Mouse (Mus musculus) retina, postnatal 7 days (tissue): ENCODE data around the gene Tinagl1.

Experiments
- DNase-seq: peaks from one replicate; pipeline ENCODE4 v3.0.0-alpha.2; 2012; ENCODE audit warnings: low read depth, low spot score

Gene Tinagl1

GRCm38 (mm10) chr4:130177536-130177935 lies 2.6 kb upstream of the Tinagl1 start:
- no peak for DNase-seq

GRCm38 (mm10) chr4:130177087-130177486 lies 2.2 kb upstream of the Tinagl1 start:
- DNase-seq, result no peak

- no peak for DNase-seq
Measured at GRCm38 (mm10) chr4:130176156-130176720, 1.3 kb upstream of the Tinagl1 start.

GRCm38 (mm10) chr4:130174335-130175031 lies 439 bp downstream of the Tinagl1 start:
- DNase-seq, result no peak

- no peak for DNase-seq
Measured at GRCm38 (mm10) chr4:130173911-130174311, 1.0 kb downstream of the Tinagl1 start.

GRCm38 (mm10) chr4:130173060-130173822 lies 1.7 kb downstream of the Tinagl1 start:
- no peak for DNase-seq

GRCm38 (mm10) chr4:130171951-130172765 lies 2.8 kb downstream of the Tinagl1 start:
- no peak for DNase-seq

GRCm38 (mm10) chr4:130170362-130170761 lies 4.6 kb downstream of the Tinagl1 start:
- DNase-seq, result no peak

GRCm38 (mm10) chr4:130169411-130169971 lies 5.4 kb downstream of the Tinagl1 start:
- no peak for DNase-seq

GRCm38 (mm10) chr4:130168280-130169183 lies 6.4 kb downstream of the Tinagl1 start:
- no peak for DNase-seq

- DNase-seq, result no peak
Measured at GRCm38 (mm10) chr4:130167814-130168213, 7.1 kb downstream of the Tinagl1 start.

- no peak for DNase-seq
Measured at GRCm38 (mm10) chr4:130167321-130167720, 7.6 kb downstream of the Tinagl1 start.

GRCm38 (mm10) chr4:130166592-130166991 lies 8.3 kb downstream of the Tinagl1 start:
- DNase-seq, result no peak

GRCm38 (mm10) chr4:130166061-130166460 lies 8.9 kb downstream of the Tinagl1 start:
- DNase-seq, result no peak

GRCm38 (mm10) chr4:130164121-130164520 lies 10.8 kb downstream of the Tinagl1 start:
- no peak for DNase-seq

- DNase-seq, result no peak
Measured at GRCm38 (mm10) chr4:130163391-130163861, 11.5 kb downstream of the Tinagl1 start.

- DNase-seq, result no peak
Measured at GRCm38 (mm10) chr4:130161349-130161748, 13.6 kb downstream of the Tinagl1 start.

GRCm38 (mm10) chr4:130156812-130157371 lies 18.0 kb downstream of the Tinagl1 start:
- DNase-seq, result no peak

GRCm38 (mm10) chr4:130154250-130154649 lies 20.7 kb downstream of the Tinagl1 start:
- no peak for DNase-seq

GRCm38 (mm10) chr4:130148405-130148804 lies 26.5 kb downstream of the Tinagl1 start:
- no peak for DNase-seq
